8 mouse cellular contexts compared by ENCODE assay signal in genomic region chr9:79716909-79717835, GRCm38 (mm10). TPM values are rescaled to one million over a fixed set of nuclear protein-coding genes. Genes with fewer than 3 reads are reported as not detected.
DNase-seq lines count a peak whose midpoint lies in the region; ATAC-seq lines count a peak whose summit lies in the region.

No protein-coding gene starts in this region.

- peak overlapping the region; percentile 87 for H3K4me2 ChIP-seq in heart, embryonic 15.5 days
- H3K4me2 ChIP-seq in liver, embryonic 13.5 days = 0 out of 2 replicates have a peak overlapping the region, but pooled peaks have one; percentile 57
- peak overlapping the region; percentile 97 for H3K4me2 ChIP-seq in neural tube, embryonic 13.5 days

- peaks cover 86% of the 10 kb centered on the region for H3K27me3 ChIP-seq in forebrain, embryonic 10.5 days (ENCODE audit: poor library complexity, severe bottlenecking)
- peaks cover 14% of the 10 kb centered on the region for H3K27me3 ChIP-seq in heart, embryonic 15.5 days
- peaks cover 57% of the 10 kb centered on the region for H3K27me3 ChIP-seq in liver, embryonic 13.5 days
- H3K27me3 ChIP-seq in neural tube, embryonic 13.5 days = peaks cover 40% of the 10 kb centered on the region

- 8% methylated on average over 23 of the region's 23 CpGs for WGBS in forebrain, embryonic 10.5 days
- WGBS in heart, embryonic 15.5 days = 10% methylated on average over 23 of the region's 23 CpGs
- WGBS in liver, embryonic 13.5 days (ENCODE audit: insufficient replicate concordance) = 13% methylated on average over 23 of the region's 23 CpGs
- 7% methylated on average over 23 of the region's 23 CpGs for WGBS in neural tube, embryonic 13.5 days

- no peaks in the 10 kb centered on the region for H3K36me3 ChIP-seq in forebrain, embryonic 10.5 days (replicated peaks)
- H3K36me3 ChIP-seq in heart, embryonic 15.5 days = no peaks in the 10 kb centered on the region
- H3K36me3 ChIP-seq in liver, embryonic 13.5 days = no peaks in the 10 kb centered on the region
- H3K36me3 ChIP-seq in neural tube, embryonic 13.5 days = no peaks in the 10 kb centered on the region

- ATAC-seq in CD4-positive, CD25-positive, alpha-beta regulatory T cell, adult 4 months = peak; percentile 32
- no peak for ATAC-seq in heart, embryonic 15.5 days (replicated peaks; ENCODE audit: insufficient number of reproducible peaks, insufficient read depth, low FRiP score, low read depth)
- ATAC-seq in liver, embryonic 13.5 days (ENCODE audit: low read depth) = no peak
- no peak for ATAC-seq in neural tube, embryonic 13.5 days (ENCODE audit: low read depth)

- peak overlapping the region; percentile 65 for H3K4me3 ChIP-seq in forebrain, embryonic 10.5 days
- peak overlapping the region; percentile 59 for H3K4me3 ChIP-seq in heart, embryonic 15.5 days
- peak overlapping the region; percentile 40; the same call in 1 of the 2 replicates for H3K4me3 ChIP-seq in liver, embryonic 13.5 days (replicated peaks)
- peak overlapping the region; percentile 55 for H3K4me3 ChIP-seq in neural tube, embryonic 13.5 days

- H3K4me1 ChIP-seq in forebrain, embryonic 10.5 days = peaks cover 62% of the 10 kb centered on the region
- H3K4me1 ChIP-seq in heart, embryonic 15.5 days (replicated peaks) = peaks cover 45% of the 10 kb centered on the region
- H3K4me1 ChIP-seq in liver, embryonic 13.5 days (replicated peaks) = no peaks in the 10 kb centered on the region; the same call in 1 of the 2 replicates
- H3K4me1 ChIP-seq in neural tube, embryonic 13.5 days (replicated peaks) = peaks cover 57% of the 10 kb centered on the region

- peaks cover 4% of the 10 kb centered on the region; the same call in 1 of the 2 replicates for H3K9me3 ChIP-seq in forebrain, embryonic 10.5 days
- no peaks in the 10 kb centered on the region for H3K9me3 ChIP-seq in heart, embryonic 15.5 days (replicated peaks)
- no peaks in the 10 kb centered on the region for H3K9me3 ChIP-seq in liver, embryonic 13.5 days (replicated peaks)
- no peaks in the 10 kb centered on the region for H3K9me3 ChIP-seq in neural tube, embryonic 13.5 days

- peak overlapping the region; percentile 83 for H3K27ac ChIP-seq in forebrain, embryonic 10.5 days
- H3K27ac ChIP-seq in heart, embryonic 15.5 days = peak overlapping the region; percentile 59
- H3K27ac ChIP-seq in liver, embryonic 13.5 days = no peak overlapping the region
- peak overlapping the region; percentile 54 for H3K27ac ChIP-seq in neural tube, embryonic 13.5 days (replicated peaks)

- peak; percentile 88 for DNase-seq in brain, adult 2 months (ENCODE audit: low read depth, low spot score)
- peak; percentile 66 for DNase-seq in forebrain, embryonic 10.5 days (ENCODE audit: extremely low spot score, low spot score)
- DNase-seq in kidney, postnatal 25 days = peak; percentile 65 to 89
- DNase-seq in liver, embryonic 13.5 days = no peak
- DNase-seq in yolk sac, embryonic 10.5 days (ENCODE audit: low spot score) = peak; percentile 42

- H3K9ac ChIP-seq in heart, embryonic 15.5 days = peak overlapping the region; percentile 61
- H3K9ac ChIP-seq in liver, embryonic 13.5 days = no peak overlapping the region
- peak overlapping the region; percentile 75 for H3K9ac ChIP-seq in neural tube, embryonic 13.5 days

RNA-seq across cellular contexts. Expression of gene Col12a1, which starts 1.5 kb away (rescaled TPM):
- not detected for polyA plus RNA-seq in CD4-positive, CD25-positive, alpha-beta regulatory T cell, adult 4 months (2017; shearing (Covaris generic))
- 6.7 and 7.4 TPM in 2 replicates for polyA plus RNA-seq in forebrain, embryonic 10.5 days (2016; fragmentation: Nextera tagmentation; extraction: Ambion mirVana)
- polyA plus RNA-seq in heart, embryonic 15.5 days (2015; fragmentation: Nextera tagmentation; extraction: Ambion mirVana) = 15.0 and 17.9 TPM in 2 replicates
- 1.1 and 1.2 TPM in 2 replicates for polyA plus RNA-seq in liver, embryonic 13.5 days (2015; fragmentation: Nextera tagmentation; extraction: Ambion mirVana)
- 12.1 and 15.6 TPM in 2 replicates for polyA plus RNA-seq in neural tube, embryonic 13.5 days (2015; fragmentation: Nextera tagmentation; extraction: Ambion mirVana)

RNA-seq across cellular contexts. Expression of gene Cox7a2, which starts 42.5 kb away (rescaled TPM):
- 100 to 1,000 TPM; 198 to 259 TPM for polyA plus RNA-seq in CD4-positive, CD25-positive, alpha-beta regulatory T cell, adult 4 months (2017; shearing (Covaris generic))
- polyA plus RNA-seq in forebrain, embryonic 10.5 days (2016; fragmentation: Nextera tagmentation; extraction: Ambion mirVana) = 626 and 635 TPM in 2 replicates
- 1,196 and 1,660 TPM in 2 replicates for polyA plus RNA-seq in heart, embryonic 15.5 days (2015; fragmentation: Nextera tagmentation; extraction: Ambion mirVana)
- 590 and 598 TPM in 2 replicates for polyA plus RNA-seq in liver, embryonic 13.5 days (2015; fragmentation: Nextera tagmentation; extraction: Ambion mirVana)
- polyA plus RNA-seq in neural tube, embryonic 13.5 days (2015; fragmentation: Nextera tagmentation; extraction: Ambion mirVana) = 881 and 912 TPM in 2 replicates
